Mouse (Mus musculus): ENCODE measurements around the gene Tmem143. TPM values are rescaled to one million over a fixed set of nuclear protein-coding genes. Genes with fewer than 3 reads are reported as not detected.
A peak's percentile ranks its signal among the peaks of the same experiment; 100 is the strongest.
"Not testable (repeated sequence)": the region's sequence is repeated elsewhere in the genome, so short reads cannot be mapped to it uniquely, and the experiment has no call there.

The Tmem143 gene
- polyA plus RNA-seq, 1 experiment from 2014 or later = 6.8 TPM

GRCm38 (mm10) chr7:45898125-45898524 is 1.4 kb downstream of the Tmem143 start:
- TF ChIP-seq CTCF (IDR thresholded peaks at IDR 0.05; ENCODE audit: low read depth) = peak; percentile 66
- H3K4me2 ChIP-seq (replicated peaks; ENCODE audit: low read depth) = peak overlapping the region; percentile 64
- not testable (repeated sequence) for H3K4me3 ChIP-seq (ENCODE audit: low read depth, low read length); H3K9me3 ChIP-seq (ENCODE audit: control insufficient read depth); H3K9ac ChIP-seq (ENCODE audit: low read depth, low read length); ATAC-seq; H3K36me3 ChIP-seq (ENCODE audit: control insufficient read depth, insufficient read depth); H3K27me3 ChIP-seq (replicated peaks; ENCODE audit: control insufficient read depth, insufficient read depth, low read length); H3K27ac ChIP-seq (ENCODE audit: low read depth, low read length); H3K4me1 ChIP-seq (replicated peaks; ENCODE audit: control insufficient read depth, insufficient read depth, low read length)
- 47% methylated on average over 4 of the region's 4 CpGs for WGBS

- H3K27me3 ChIP-seq (replicated peaks; ENCODE audit: control insufficient read depth, insufficient read depth, low read length) = no peaks in the 10 kb centered on the region
- H3K36me3 ChIP-seq (ENCODE audit: control insufficient read depth, insufficient read depth) = no peaks in the 10 kb centered on the region; the same call in 1 of the 2 replicates
- H3K4me3 ChIP-seq (ENCODE audit: low read depth, low read length) = no peak overlapping the region
- H3K4me1 ChIP-seq (replicated peaks; ENCODE audit: control insufficient read depth, insufficient read depth, low read length) = no peaks in the 10 kb centered on the region
- no peak overlapping the region for H3K9ac ChIP-seq (ENCODE audit: low read depth, low read length)
- no peaks in the 10 kb centered on the region for H3K9me3 ChIP-seq (ENCODE audit: control insufficient read depth)
- WGBS = 26% methylated on average over 5 of the region's 5 CpGs
- ATAC-seq = peak; percentile 65
- H3K27ac ChIP-seq (ENCODE audit: low read depth, low read length) = no peak overlapping the region; the same call in 1 of the 2 replicates
- H3K4me2 ChIP-seq (replicated peaks; ENCODE audit: low read depth) = no peak overlapping the region
- TF ChIP-seq CTCF (IDR thresholded peaks at IDR 0.05; ENCODE audit: low read depth) = no peak
These were observed 4.8 kb downstream of the Tmem143 start for GRCm38 (mm10) chr7:45901562-45901961.

GRCm38 (mm10) chr7:45902481-45903002 is 5.8 kb downstream of the Tmem143 start:
- Histone ChIP-seq H3K4me1 (replicated peaks; ENCODE audit: control insufficient read depth, insufficient read depth, low read length) (no peaks in the 10 kb centered on the region), H3K27me3 (replicated peaks; ENCODE audit: control insufficient read depth, insufficient read depth, low read length) (no peaks in the 10 kb centered on the region), H3K9ac (ENCODE audit: low read depth, low read length) (no peak overlapping the region), H3K36me3 (ENCODE audit: control insufficient read depth, insufficient read depth) (peaks cover 7% of the 10 kb centered on the region; the same call in 1 of the 2 replicates), H3K4me3 (ENCODE audit: low read depth, low read length) (no peak overlapping the region), H3K27ac (ENCODE audit: low read depth, low read length) (no peak overlapping the region), H3K9me3 (ENCODE audit: control insufficient read depth) (no peaks in the 10 kb centered on the region), H3K4me2 (replicated peaks; ENCODE audit: low read depth) (no peak overlapping the region)
- ATAC-seq = no peak
- TF ChIP-seq CTCF (IDR thresholded peaks at IDR 0.05; ENCODE audit: low read depth) = no peak
- WGBS = 74% methylated on average over 12 of the region's 12 CpGs

GRCm38 (mm10) chr7:45906622-45907021 is 9.9 kb downstream of the Tmem143 start:
- Histone ChIP-seq H3K27ac (ENCODE audit: low read depth, low read length) (no peak overlapping the region), H3K9ac (ENCODE audit: low read depth, low read length) (no peak overlapping the region), H3K4me1 (replicated peaks; ENCODE audit: control insufficient read depth, insufficient read depth, low read length) (no peaks in the 10 kb centered on the region), H3K4me3 (ENCODE audit: low read depth, low read length) (no peak overlapping the region), H3K36me3 (ENCODE audit: control insufficient read depth, insufficient read depth) (peaks cover 27% of the 10 kb centered on the region), H3K4me2 (replicated peaks; ENCODE audit: low read depth) (no peak overlapping the region), H3K9me3 (ENCODE audit: control insufficient read depth) (no peaks in the 10 kb centered on the region), H3K27me3 (replicated peaks; ENCODE audit: control insufficient read depth, insufficient read depth, low read length) (no peaks in the 10 kb centered on the region)
- TF ChIP-seq CTCF (IDR thresholded peaks at IDR 0.05; ENCODE audit: low read depth) = no peak
- ATAC-seq = no peak
- WGBS = 92% methylated on average over 9 of the region's 9 CpGs

- Histone ChIP-seq H3K27ac (ENCODE audit: low read depth, low read length) (no peak overlapping the region), H3K27me3 (replicated peaks; ENCODE audit: control insufficient read depth, insufficient read depth, low read length) (no peaks in the 10 kb centered on the region), H3K4me2 (replicated peaks; ENCODE audit: low read depth) (no peak overlapping the region), H3K4me1 (replicated peaks; ENCODE audit: control insufficient read depth, insufficient read depth, low read length) (no peaks in the 10 kb centered on the region), H3K9ac (ENCODE audit: low read depth, low read length) (no peak overlapping the region), H3K36me3 (ENCODE audit: control insufficient read depth, insufficient read depth) (peaks cover 32% of the 10 kb centered on the region), H3K4me3 (ENCODE audit: low read depth, low read length) (no peak overlapping the region), H3K9me3 (ENCODE audit: control insufficient read depth) (no peaks in the 10 kb centered on the region)
- ATAC-seq = no peak
- no peak for TF ChIP-seq CTCF (IDR thresholded peaks at IDR 0.05; ENCODE audit: low read depth)
These were observed 11.6 kb downstream of the Tmem143 start for GRCm38 (mm10) chr7:45908384-45908783.

GRCm38 (mm10) chr7:45909145-45909544 is 12.4 kb downstream of the Tmem143 start:
- no peak for ATAC-seq
- H3K27ac ChIP-seq (ENCODE audit: low read depth, low read length) = no peak overlapping the region
- WGBS = 95% methylated on average over 16 of the region's 16 CpGs
- no peaks in the 10 kb centered on the region for H3K27me3 ChIP-seq (replicated peaks; ENCODE audit: control insufficient read depth, insufficient read depth, low read length)
- no peaks in the 10 kb centered on the region for H3K4me1 ChIP-seq (replicated peaks; ENCODE audit: control insufficient read depth, insufficient read depth, low read length)
- no peak overlapping the region for H3K4me2 ChIP-seq (replicated peaks; ENCODE audit: low read depth)
- no peak overlapping the region for H3K4me3 ChIP-seq (ENCODE audit: low read depth, low read length)
- H3K36me3 ChIP-seq (ENCODE audit: control insufficient read depth, insufficient read depth) = peaks cover 35% of the 10 kb centered on the region
- TF ChIP-seq CTCF (IDR thresholded peaks at IDR 0.05; ENCODE audit: low read depth) = no peak
- H3K9ac ChIP-seq (ENCODE audit: low read depth, low read length) = no peak overlapping the region
- no peaks in the 10 kb centered on the region for H3K9me3 ChIP-seq (ENCODE audit: control insufficient read depth)

GRCm38 (mm10) chr7:45914067-45914466 is 17.3 kb downstream of the Tmem143 start:
- no peak overlapping the region for H3K9ac ChIP-seq (ENCODE audit: low read depth, low read length)

More at GRCm38 (mm10) chr7:45914067-45914466, 17.3 kb downstream of the Tmem143 start:
- H3K27me3 ChIP-seq (replicated peaks; ENCODE audit: control insufficient read depth, insufficient read depth, low read length) = no peaks in the 10 kb centered on the region
- peaks cover 38% of the 10 kb centered on the region for H3K36me3 ChIP-seq (ENCODE audit: control insufficient read depth, insufficient read depth)
- ATAC-seq = no peak
- H3K4me1 ChIP-seq (replicated peaks; ENCODE audit: control insufficient read depth, insufficient read depth, low read length) = no peaks in the 10 kb centered on the region; the same call in 1 of the 2 replicates
- H3K4me2 ChIP-seq (replicated peaks; ENCODE audit: low read depth) = no peak overlapping the region
- H3K4me3 ChIP-seq (ENCODE audit: low read depth, low read length) = no peak overlapping the region
- no peaks in the 10 kb centered on the region for H3K9me3 ChIP-seq (ENCODE audit: control insufficient read depth)
- no peak for TF ChIP-seq CTCF (IDR thresholded peaks at IDR 0.05; ENCODE audit: low read depth)
- 91% methylated on average over 6 of the region's 6 CpGs for WGBS
- H3K27ac ChIP-seq (ENCODE audit: low read depth, low read length) = no peak overlapping the region; the same call in 1 of the 2 replicates
